Mouse (Mus musculus) embryonic fibroblast, embryonic 13.5 days (primary cell): ENCODE results near the gene Popdc2.

Experiments
- CTCF ChIP-seq: IDR thresholded peaks from 2 replicates; pipeline ENCODE4 v1.5.1; 2011; ENCODE audit warnings: mild to moderate bottlenecking, control low read depth, low read length, moderate library complexity, borderline replicate concordance; ENCODE audit not compliant: insufficient read depth
- POLR2A ChIP-seq: IDR thresholded peaks from 2 replicates; pipeline ENCODE4 v1.6.1; 2011; ENCODE audit warnings: low read depth, mild to moderate bottlenecking, control low read depth, low read length, moderate library complexity

- TF ChIP-seq CTCF (no peak), POLR2A (no peak)
Observed at GRCm38 (mm10) chr16:38370633-38371374, 8.8 kb downstream of the Popdc2 start.
